Comparison of ENCODE assay signal across 9 mouse cellular contexts in the genomic region with DNA sequence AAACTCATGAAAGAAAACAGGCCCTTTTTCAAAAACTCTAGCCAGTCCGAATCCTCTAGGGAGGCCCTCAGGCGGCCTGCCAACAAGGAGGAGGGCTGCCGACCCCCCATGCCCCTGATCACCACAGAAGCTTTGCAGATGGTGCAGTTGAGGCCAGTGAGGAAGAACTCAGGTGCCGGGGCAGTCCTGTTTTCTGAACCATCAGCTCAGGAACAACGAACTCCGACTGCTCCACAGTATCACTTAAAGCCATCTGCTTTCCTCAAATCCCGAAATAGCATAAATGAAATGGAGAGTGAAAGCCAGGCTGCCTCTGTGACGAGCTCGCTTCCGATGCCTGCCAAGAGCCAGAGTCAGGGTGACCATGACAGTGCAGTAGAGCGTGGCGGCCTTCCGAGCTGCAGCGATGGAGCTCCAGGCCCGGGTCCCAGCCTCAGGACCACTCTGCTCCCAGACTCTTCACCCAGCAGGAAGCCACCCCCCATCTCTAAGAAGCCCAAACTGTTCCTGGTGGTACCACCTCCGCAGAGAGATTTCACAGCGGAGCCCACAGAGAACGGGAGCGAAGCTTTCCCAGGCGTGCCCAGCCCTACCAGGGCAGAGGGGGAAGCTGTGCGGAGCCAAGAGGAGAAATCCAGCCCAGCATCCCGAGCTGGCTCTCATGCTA. TPM values are rescaled to one million over a fixed set of nuclear protein-coding genes. Genes with fewer than 3 reads are reported as not detected.
DNase-seq lines count a peak whose midpoint lies in the region; ATAC-seq and TF ChIP-seq lines count a peak whose summit lies in the region.
"Had no signal": no experiment of that assay in that cellular context is flagged by ENCODE, and none has a peak within 500 bp of the region (broad histone marks: within the 10 kb centered on the region; RNA-seq: fewer than 3 reads in every experiment).

No protein-coding gene starts in this region.

- intact Hi-C loops in left cerebral cortex, adult 2 months (cut with DNase I): loop anchor here (1.0 to 5.0 kb wide), 5 partner anchors 18 to 291 kb away; no protein-coding TSS in a partner anchor

- H3K4me3 ChIP-seq in forebrain, embryonic 15.5 days: no peak overlapping the region
- no peak overlapping the region for H3K4me3 ChIP-seq in hindbrain, embryonic 11.5 days (ENCODE audit: low read depth, low read length)
- peak overlapping the region; percentile 45 for H3K4me3 ChIP-seq in left cerebral cortex, adult 2 months

- peak; percentile 55 for ATAC-seq in forebrain, embryonic 15.5 days (replicated peaks)
- ATAC-seq in hindbrain, embryonic 11.5 days (ENCODE audit: low FRiP score): peak; percentile 52; the same call in 1 of the 2 replicates
- no peak for ATAC-seq in megakaryocyte, adult 5-6 weeks (ENCODE audit: poor library complexity, severe bottlenecking)

- H3K27ac ChIP-seq in forebrain, embryonic 15.5 days (replicated peaks): peak overlapping the region; percentile 75
- H3K27ac ChIP-seq in hindbrain, embryonic 11.5 days (ENCODE audit: low read depth, low read length): no peak overlapping the region
- H3K27ac ChIP-seq in left cerebral cortex, adult 2 months: peak overlapping the region; percentile 80
- H3K27ac ChIP-seq: liver, embryonic 14.5 days had no signal

- 59% methylated on average over 22 of the region's 22 CpGs for WGBS in forebrain, embryonic 15.5 days
- WGBS in hindbrain, embryonic 11.5 days: 85% methylated on average over 22 of the region's 22 CpGs

- no peak overlapping the region for H3K4me2 ChIP-seq in forebrain, embryonic 15.5 days (replicated peaks)
- H3K4me2 ChIP-seq in hindbrain, embryonic 11.5 days (replicated peaks; ENCODE audit: low read depth, low read length): no peak overlapping the region

- no peaks in the 10 kb centered on the region for H3K27me3 ChIP-seq in forebrain, embryonic 15.5 days
- no peaks in the 10 kb centered on the region for H3K27me3 ChIP-seq in hindbrain, embryonic 11.5 days (ENCODE audit: control insufficient read depth, insufficient read depth, low read length)

- H3K9ac ChIP-seq in forebrain, embryonic 15.5 days (replicated peaks): no peak overlapping the region
- no peak overlapping the region for H3K9ac ChIP-seq in hindbrain, embryonic 11.5 days (ENCODE audit: low read depth, low read length)
- H3K9ac ChIP-seq: liver, embryonic 14.5 days had no signal

- H3K9me3 ChIP-seq in forebrain, embryonic 15.5 days: no peaks in the 10 kb centered on the region
- H3K9me3 ChIP-seq in hindbrain, embryonic 11.5 days (ENCODE audit: control insufficient read depth, low read length): no peaks in the 10 kb centered on the region

- peaks cover 15% of the 10 kb centered on the region for H3K36me3 ChIP-seq in forebrain, embryonic 15.5 days
- peaks cover 9% of the 10 kb centered on the region; the same call in 1 of the 2 replicates for H3K36me3 ChIP-seq in hindbrain, embryonic 11.5 days (ENCODE audit: control insufficient read depth, insufficient read depth, low read length)

- TF ChIP-seq CTCF in left cerebral cortex, adult 2 months (IDR thresholded peaks at IDR 0.05): no peak

- peaks cover 56% of the 10 kb centered on the region for H3K4me1 ChIP-seq in forebrain, embryonic 15.5 days
- H3K4me1 ChIP-seq in hindbrain, embryonic 11.5 days (replicated peaks; ENCODE audit: control insufficient read depth, insufficient read depth, low read length): no peaks in the 10 kb centered on the region

- peak; percentile 21 for DNase-seq in kidney, adult 11 months
- no peak for DNase-seq in kidney, adult 8-10 months
- DNase-seq in hindbrain, embryonic 11.5 days (ENCODE audit: low spot score): no peak
- peak; percentile 42 to 71 for DNase-seq in left cerebral cortex, adult 2 months (ENCODE audit: extremely low spot score in 1 of 2, low spot score in 2 of 2)
- DNase-seq in right cerebral cortex, postnatal 4 days: peak; percentile 33
- DNase-seq in adrenal gland, adult (ENCODE audit: inconsistent age in 2 of 2, low spot score in 1 of 2): no peak

RNA-seq across cellular contexts. Expression of gene Hebp2, which starts 19.6 kb away (rescaled TPM):
- polyA plus RNA-seq in forebrain, embryonic 15.5 days (2015; fragmentation: Nextera tagmentation; extraction: Ambion mirVana): 5.3 and 6.5 TPM in 2 replicates
- 16.5 and 18.8 TPM in 2 replicates for polyA plus RNA-seq in hindbrain, embryonic 11.5 days (2014; fragmentation: Nextera tagmentation; extraction: Ambion mirVana)
- total RNA-seq in left cerebral cortex, adult 2 months (2021): 1 to 10 TPM; 3.8 TPM
- total RNA-seq in megakaryocyte, adult 5-6 weeks (2015): 0.09 TPM in 1 of 2 replicates, not detected in the other
- not detected in 2 replicates for total RNA-seq in megakaryocyte, adult 5-6 weeks (2017)

Comparison
In these comparisons a context has a peak if more than half of its experiments do, and no peak if none do; other contexts are left out.
1. DNase-seq: peak in kidney, adult 11 months (single experiment), left cerebral cortex, adult 2 months (2 of 2) and right cerebral cortex, postnatal 4 days (single experiment); none in kidney, adult 8-10 months (0 of 2), hindbrain, embryonic 11.5 days (single experiment) and adrenal gland, adult (0 of 2).
2. RNA of gene Hebp2, which starts 19.6 kb away (total RNA-seq): 3.8 TPM in left cerebral cortex, adult 2 months; 0.09 TPM in megakaryocyte, adult 5-6 weeks; every median in the first group is over 4 times any median in the second.